Mouse (Mus musculus) limb, embryonic 13.5 days (tissue): Measurements from ENCODE around the gene Syn2. TPM values are rescaled to one million over a fixed set of nuclear protein-coding genes. Genes with fewer than 3 reads are reported as not detected.
A peak's percentile ranks its signal among the peaks of the same experiment; 100 is the strongest.

ENCODE experiments used
- ATAC-seq: fragments of 200-750 bp; cut with Nextera tagmentation; 2 replicates; pipeline ENCODE4 v1.8.0; 2017; ENCODE audit warnings: low read depth, moderate number of reproducible peaks, moderate TSS enrichment; ENCODE audit not compliant: low FRiP score
- H3K27ac ChIP-seq: fragments of 300-500 bp; sonication (generic); 2 replicates; pipeline ENCODE4 v1.5.1; 2015; ENCODE audit warnings: inconsistent platforms, mild to moderate bottlenecking, moderate library complexity
- H3K27me3 ChIP-seq: fragments of 300-500 bp; sonication (generic); 2 replicates; pipeline ENCODE4 v1.6.1; 2015; ENCODE audit warnings: mild to moderate bottlenecking, inconsistent platforms
- H3K36me3 ChIP-seq: fragments of 300-500 bp; sonication (generic); 2 replicates; pipeline ENCODE4 v1.6.1; 2015; ENCODE audit warnings: inconsistent platforms, mild to moderate bottlenecking, moderate library complexity
- H3K4me1 ChIP-seq: fragments of 300-500 bp; sonication (generic); 2 replicates; pipeline ENCODE4 v1.6.1; 2015; ENCODE audit warnings: inconsistent platforms
- H3K4me2 ChIP-seq: fragments of 300-500 bp; sonication (generic); replicated peaks from 2 replicates; pipeline ENCODE4 v1.6.1; 2015; ENCODE audit warnings: inconsistent platforms, mild to moderate bottlenecking, moderate library complexity
- H3K4me3 ChIP-seq: fragments of 300-500 bp; sonication (generic); 2 replicates; pipeline ENCODE4 v1.5.1; 2015; ENCODE audit warnings: moderate library complexity, mild to moderate bottlenecking, inconsistent platforms
- H3K9ac ChIP-seq: fragments of 300-500 bp; sonication (generic); 2 replicates; pipeline ENCODE4 v1.6.1; 2015; ENCODE audit warnings: mild to moderate bottlenecking, inconsistent platforms
- H3K9me3 ChIP-seq: fragments of 300-500 bp; sonication (generic); 2 replicates; pipeline ENCODE4 v1.6.1; 2016; ENCODE audit warnings: inconsistent platforms
- WGBS: fragments of 180-500 bp; shearing (Covaris S2); methylation state at CpG from one replicate; pipeline ENCODE4 v1.1.7; 2015; 5-methylcytosine and 5-hydroxymethylcytosine counted together
- polyA plus RNA-seq: library from polyadenylated mRNA; unstranded; fragments of >200 nt; fragmentation: Nextera tagmentation; extraction: Ambion mirVana; gene quantifications from 2 replicates; pipeline ENCODE4 v1.2.1, GENCODE M21; 2015

Gene Syn2
- polyA plus RNA-seq: 0.79 and 1.1 TPM in 2 replicates

DNA sequence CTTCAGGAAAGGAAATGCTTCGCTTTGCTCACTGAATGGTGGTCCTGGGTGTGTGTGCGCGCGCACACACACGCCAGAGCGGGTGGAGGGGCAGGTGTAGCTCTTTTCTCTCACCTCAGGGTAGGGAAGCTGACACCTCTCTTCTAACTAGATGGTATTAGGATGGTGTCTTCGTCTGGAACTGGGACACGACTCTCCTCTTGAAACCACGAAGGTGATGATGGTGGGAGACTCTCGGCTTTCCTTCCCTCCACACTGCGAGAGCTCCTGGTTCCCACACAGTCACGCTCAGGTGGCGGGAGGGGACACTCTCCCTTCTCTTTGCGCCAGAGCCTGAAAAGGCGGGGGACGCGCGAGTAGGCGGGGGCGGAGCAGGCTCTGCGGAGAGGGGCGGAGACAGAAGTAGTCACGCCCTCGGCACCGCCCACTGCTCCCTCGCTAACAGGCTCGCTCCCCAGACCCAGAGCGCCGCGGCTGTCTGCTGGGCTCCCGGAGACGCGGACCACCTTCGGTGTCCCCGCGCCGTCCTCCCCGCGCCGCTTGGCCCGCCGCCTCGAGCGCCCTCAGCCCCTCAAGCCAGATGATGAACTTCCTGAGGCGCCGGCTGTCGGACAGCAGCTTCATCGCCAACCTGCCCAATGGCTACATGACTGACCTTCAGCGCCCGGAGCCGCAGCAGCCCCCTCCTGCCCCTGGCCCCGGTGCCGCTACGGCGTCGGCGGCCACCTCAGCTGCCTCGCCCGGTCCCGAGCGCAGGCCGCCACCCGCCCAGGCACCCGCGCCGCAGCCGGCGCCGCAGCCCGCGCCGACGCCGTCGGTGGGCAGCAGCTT is at the start of gene Syn2:
Gene Syn2, plus strand, starts transcription at position 402 of the 831 bp plus-strand sequence.
- H3K9ac ChIP-seq: peak within 1 kb of the TSS; percentile 67
- H3K27ac ChIP-seq: no peak within 1 kb of the TSS
- H3K9me3 ChIP-seq: no peaks in the 10 kb centered on the region; the same call in 1 of the 2 replicates
- peak within 1 kb of the TSS; percentile 90 for H3K4me2 ChIP-seq
- H3K4me1 ChIP-seq: peaks cover 10% of the 10 kb centered on the region; the same call in 1 of the 2 replicates
- H3K36me3 ChIP-seq: no peaks in the 10 kb centered on the region
- H3K4me3 ChIP-seq: peak within 1 kb of the TSS; percentile 64
- WGBS: under 1% methylated on average over 73 of the region's 75 CpGs
- H3K27me3 ChIP-seq: peaks cover 57% of the 10 kb centered on the region
- peak; percentile 94 for ATAC-seq

DNA sequence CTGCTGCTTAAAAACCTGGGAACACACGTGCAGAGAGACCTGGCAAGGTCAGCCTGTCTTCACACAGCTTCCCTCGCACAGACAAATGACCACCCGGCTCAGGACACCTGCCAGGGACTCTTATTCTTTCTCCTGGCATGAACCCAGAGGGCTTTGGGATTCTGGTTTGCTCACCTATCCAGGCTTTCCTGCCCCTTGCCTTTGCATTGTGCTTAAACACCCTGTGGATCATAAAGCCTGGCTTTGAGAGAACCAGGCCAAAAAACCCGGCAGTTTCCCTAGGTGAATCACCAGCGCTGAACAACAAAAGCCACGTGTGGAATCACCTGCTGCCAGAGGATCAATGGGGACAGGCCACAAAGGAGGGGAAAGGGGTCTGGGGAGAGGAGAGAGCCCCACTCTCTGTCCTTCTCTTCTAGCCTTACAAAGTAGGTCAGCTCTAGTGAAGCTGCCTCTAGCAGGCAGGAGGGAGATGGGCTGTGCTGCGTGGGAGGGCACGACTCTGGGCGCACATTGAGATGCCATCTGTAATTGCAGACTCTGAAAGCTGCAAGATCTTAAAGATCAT is 49.3 kb upstream of the Syn2 start:
- no peaks in the 10 kb centered on the region for H3K9me3 ChIP-seq

DNA sequence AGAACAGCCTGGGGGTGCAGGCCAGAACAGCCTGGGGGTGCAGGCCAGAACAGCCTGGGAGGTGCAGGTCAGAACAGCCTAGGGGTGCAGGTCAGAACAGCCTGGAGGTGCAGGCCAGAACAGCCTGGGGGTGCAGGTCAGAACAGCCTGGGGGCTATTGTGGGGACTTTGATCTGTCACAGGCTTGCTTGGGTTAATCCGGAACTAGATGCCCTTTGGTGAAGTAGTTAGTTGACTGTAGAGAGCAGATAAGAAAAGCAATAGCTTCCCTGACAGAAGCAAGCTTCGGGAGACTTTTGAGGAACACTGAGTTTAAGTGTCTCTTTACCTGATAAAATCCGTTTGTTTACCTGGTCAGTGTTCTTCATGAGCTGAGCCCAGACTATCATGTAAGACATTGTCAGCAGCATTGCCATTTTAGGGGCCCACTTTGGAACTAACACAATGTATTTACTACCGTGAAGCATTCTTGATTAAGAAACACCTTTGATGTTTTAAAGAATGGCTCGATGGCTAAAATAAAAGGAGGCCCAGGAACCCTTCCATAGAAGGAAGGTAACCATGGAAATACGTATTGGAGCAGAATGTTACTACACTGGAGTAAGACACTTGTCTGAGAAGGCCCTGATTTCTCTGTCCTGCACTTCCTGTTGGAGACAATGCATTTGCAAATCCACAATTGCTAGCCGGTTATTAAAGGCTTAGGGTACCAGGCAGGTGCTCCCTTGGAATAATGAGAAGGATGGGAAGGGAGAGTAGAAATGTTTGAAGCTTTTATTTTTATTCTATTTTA is 46.2 kb upstream of the Syn2 start:
- H3K36me3 ChIP-seq: no peaks in the 10 kb centered on the region
- H3K27ac ChIP-seq: no peak overlapping the region
- H3K4me2 ChIP-seq: no peak overlapping the region
- H3K4me1 ChIP-seq: no peaks in the 10 kb centered on the region
- no peak for ATAC-seq
- WGBS: 58% methylated on average over 7 of the region's 7 CpGs
- H3K9ac ChIP-seq: no peak overlapping the region
- H3K4me3 ChIP-seq: no peak overlapping the region
- H3K27me3 ChIP-seq: no peaks in the 10 kb centered on the region
- H3K9me3 ChIP-seq: no peaks in the 10 kb centered on the region

More for the DNA sequence above, 49.3 kb upstream of the Syn2 start:
- Histone ChIP-seq H3K4me3 (no peak overlapping the region), H3K27me3 (no peaks in the 10 kb centered on the region), H3K4me1 (no peaks in the 10 kb centered on the region), H3K36me3 (no peaks in the 10 kb centered on the region), H3K27ac (no peak overlapping the region), H3K4me2 (no peak overlapping the region), H3K9ac (no peak overlapping the region)
- no peak for ATAC-seq
- whole genome bisulfite sequencing: 57% methylated on average over 9 of the region's 9 CpGs

DNA sequence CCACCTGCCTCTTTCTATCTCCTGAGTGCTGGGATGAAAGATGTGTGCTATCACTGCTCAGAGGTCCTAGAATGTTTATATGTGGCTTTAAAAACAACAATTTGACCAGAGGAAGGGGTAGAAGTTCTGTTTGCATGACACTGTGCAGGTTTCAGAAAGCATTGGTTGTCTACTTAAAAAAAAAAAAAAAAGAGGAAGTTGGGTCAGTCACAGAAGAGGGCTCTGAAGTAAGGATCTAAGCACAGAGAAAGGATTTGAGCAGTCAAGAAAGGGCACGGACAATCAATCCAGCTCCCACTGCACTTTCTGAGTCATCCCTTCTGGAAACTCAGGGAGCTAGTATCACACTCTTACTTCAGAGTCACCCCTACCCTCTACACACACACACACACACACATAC is 43.0 kb upstream of the Syn2 start:
- no peak overlapping the region for H3K4me2 ChIP-seq
- WGBS: 88% methylated on average over 1 of the region's 1 CpGs

DNA sequence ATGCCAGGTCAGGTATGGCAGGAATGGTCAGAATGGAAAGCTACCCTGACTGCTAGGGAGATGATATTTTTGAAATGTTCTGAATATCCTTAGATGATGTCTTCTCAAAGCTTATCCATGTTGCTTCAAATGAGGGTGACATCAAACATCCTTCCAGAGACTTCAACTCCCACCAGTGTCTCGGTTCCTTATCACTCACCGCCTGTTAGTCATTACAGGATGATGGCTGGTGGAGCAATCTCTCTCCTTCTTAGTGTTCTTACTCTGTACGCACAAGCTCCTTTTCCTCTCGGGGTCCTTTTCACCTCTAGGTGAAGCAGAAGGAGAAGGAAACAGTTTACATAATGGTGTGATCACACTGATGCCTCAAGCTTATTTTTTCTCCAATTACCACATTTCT is 32.2 kb upstream of the Syn2 start:
- H3K27ac ChIP-seq: no peak overlapping the region
- no peaks in the 10 kb centered on the region for H3K9me3 ChIP-seq
- ATAC-seq: no peak
- no peak overlapping the region for H3K4me2 ChIP-seq
- H3K4me1 ChIP-seq: no peaks in the 10 kb centered on the region
- no peaks in the 10 kb centered on the region for H3K36me3 ChIP-seq
- WGBS: 68% methylated on average over 4 of the region's 4 CpGs
- no peak overlapping the region for H3K9ac ChIP-seq
- H3K27me3 ChIP-seq: no peaks in the 10 kb centered on the region
- no peak overlapping the region for H3K4me3 ChIP-seq

More for the DNA sequence above, 43.0 kb upstream of the Syn2 start:
- H3K27ac ChIP-seq: no peak overlapping the region
- H3K9ac ChIP-seq: no peak overlapping the region
- no peaks in the 10 kb centered on the region for H3K9me3 ChIP-seq
- H3K4me1 ChIP-seq: no peaks in the 10 kb centered on the region
- no peaks in the 10 kb centered on the region for H3K27me3 ChIP-seq
- no peaks in the 10 kb centered on the region for H3K36me3 ChIP-seq
- no peak overlapping the region for H3K4me3 ChIP-seq
- no peak for ATAC-seq

DNA sequence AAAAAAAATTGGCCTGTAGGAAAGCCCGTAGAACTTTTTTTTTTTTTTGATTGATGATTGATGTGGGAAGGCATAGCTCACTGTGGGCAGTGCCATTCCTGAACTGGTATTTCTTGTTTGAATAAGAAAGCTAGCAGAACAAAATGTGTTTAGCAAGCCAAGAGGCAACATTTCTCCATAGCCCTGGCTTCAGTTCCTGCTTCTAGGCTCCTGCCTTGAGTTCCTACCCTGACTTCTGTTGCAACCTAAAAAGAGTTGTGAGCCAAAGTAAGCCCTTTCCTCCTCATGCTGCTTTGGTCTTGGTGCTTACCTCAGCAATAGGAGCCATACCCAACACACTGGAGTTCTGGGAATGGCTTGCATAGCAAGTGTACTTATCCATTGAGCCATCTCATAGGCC is 23.3 kb upstream of the Syn2 start:
- no peaks in the 10 kb centered on the region for H3K9me3 ChIP-seq
- no peaks in the 10 kb centered on the region for H3K4me1 ChIP-seq
- no peak overlapping the region for H3K4me2 ChIP-seq
- ATAC-seq: no peak
- H3K9ac ChIP-seq: no peak overlapping the region
- no peak overlapping the region for H3K4me3 ChIP-seq
- WGBS: 88% methylated on average over 1 of the region's 1 CpGs
- no peak overlapping the region for H3K27ac ChIP-seq
- H3K36me3 ChIP-seq: no peaks in the 10 kb centered on the region
- H3K27me3 ChIP-seq: no peaks in the 10 kb centered on the region

DNA sequence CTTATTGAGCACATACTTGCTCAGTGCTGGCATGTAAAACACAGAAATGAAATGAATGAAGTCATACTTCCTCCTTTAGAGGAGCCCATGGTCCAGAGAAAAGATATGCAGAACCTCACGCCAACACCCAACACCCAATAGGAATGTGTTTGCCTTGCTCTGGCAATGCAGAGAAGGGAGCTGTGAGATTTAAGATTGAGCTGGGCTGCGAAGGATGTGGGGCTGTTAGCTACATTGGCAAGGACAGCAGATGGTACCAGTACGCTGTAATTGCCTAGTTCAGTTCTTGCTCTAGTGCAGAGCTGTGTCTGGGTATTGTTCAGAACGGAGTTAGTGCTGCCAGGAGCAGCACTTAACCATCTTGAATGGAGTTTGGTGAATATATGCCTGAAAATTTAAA is 12.5 kb upstream of the Syn2 start:
- Histone ChIP-seq H3K9me3 (no peaks in the 10 kb centered on the region), H3K9ac (no peak overlapping the region), H3K4me2 (no peak overlapping the region), H3K27me3 (no peaks in the 10 kb centered on the region; the same call in 1 of the 2 replicates), H3K4me1 (peaks cover 12% of the 10 kb centered on the region; the same call in 1 of the 2 replicates), H3K27ac (no peak overlapping the region), H3K36me3 (no peaks in the 10 kb centered on the region), H3K4me3 (no peak overlapping the region)
- no peak for ATAC-seq
- WGBS: 83% methylated on average over 4 of the region's 4 CpGs

DNA sequence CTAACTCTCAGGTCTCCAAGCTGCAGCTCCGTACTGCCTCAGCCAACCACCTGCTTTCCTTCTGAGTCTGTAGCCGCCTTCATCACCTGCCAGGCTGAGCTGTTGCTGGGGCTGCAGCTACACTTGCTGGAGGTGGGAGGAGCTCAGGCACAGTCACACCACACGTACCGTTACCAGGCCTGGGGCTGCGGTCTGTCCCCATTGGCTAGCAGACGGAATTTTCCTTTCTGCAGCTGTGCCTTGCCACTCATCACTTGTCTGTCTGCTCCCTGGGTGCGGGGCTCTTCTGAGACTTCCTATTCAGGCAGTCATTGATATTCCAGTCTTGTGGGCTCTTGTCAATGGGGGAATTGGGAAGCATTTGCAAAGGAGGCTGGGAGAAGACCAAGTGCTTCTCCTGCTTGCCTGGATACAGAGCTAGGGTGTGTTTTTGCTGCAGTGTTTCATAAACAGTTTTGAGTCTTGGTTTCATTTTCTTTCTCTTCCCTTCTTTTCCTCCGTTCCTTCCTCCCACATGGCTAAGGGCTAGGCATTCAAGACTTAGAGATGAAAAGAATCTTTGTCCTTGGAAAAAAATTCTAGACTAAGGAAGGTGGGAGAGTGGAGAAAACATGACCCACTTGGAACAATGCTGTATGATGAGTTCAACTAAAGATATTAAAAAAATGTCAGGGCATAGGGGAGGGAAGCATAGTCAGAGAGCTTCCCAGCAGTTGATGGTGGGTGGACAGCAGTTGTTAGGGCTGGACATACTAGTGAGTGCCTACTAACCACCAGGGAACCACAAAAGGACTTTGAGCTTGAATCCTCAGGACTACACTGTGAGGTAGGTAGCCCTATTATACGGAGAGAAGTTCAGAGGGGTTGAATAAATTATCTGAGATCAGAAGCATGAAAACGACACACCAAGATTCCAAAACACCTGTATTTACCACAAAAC is 11.2 kb upstream of the Syn2 start:
- H3K4me2 ChIP-seq: peak overlapping the region; percentile 35

DNA sequence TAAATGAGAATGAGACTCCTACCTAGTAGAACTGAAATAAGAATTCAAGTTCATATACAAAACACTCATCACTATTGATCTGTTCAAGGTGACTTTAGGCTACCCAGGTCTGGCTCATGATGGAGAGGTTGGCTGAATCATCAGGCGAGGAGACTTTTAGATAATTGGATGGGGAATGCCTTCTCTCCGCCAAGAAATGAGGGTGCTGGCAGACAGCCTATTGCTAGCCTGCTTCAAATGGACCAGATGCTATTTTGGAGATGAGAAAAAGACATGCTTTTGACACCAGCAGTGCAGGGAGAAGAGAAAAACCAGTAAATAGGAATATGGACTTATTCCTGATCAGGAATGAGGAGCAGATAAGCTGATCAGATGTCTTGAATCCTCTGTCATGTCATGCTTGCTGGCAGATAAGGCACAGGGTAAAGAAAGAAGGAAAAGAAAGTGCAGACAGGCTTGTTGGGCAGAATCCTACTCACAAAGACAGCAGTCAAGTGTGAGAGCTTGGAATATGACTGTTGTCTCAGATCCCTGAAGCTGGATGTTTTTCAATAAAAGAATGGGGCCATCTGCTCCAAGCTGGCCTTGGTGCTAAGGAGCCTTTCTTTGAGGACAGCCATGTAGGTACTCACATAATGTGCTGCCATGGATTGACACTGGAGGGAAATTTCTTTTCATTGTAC is 9.9 kb upstream of the Syn2 start:
- ATAC-seq: no peak

More for the DNA sequence above, 11.2 kb upstream of the Syn2 start:
- Histone ChIP-seq H3K36me3 (no peaks in the 10 kb centered on the region), H3K4me3 (no peak overlapping the region), H3K27me3 (no peaks in the 10 kb centered on the region; the same call in 1 of the 2 replicates), H3K4me1 (peaks cover 15% of the 10 kb centered on the region; the same call in 1 of the 2 replicates), H3K9me3 (no peaks in the 10 kb centered on the region), H3K27ac (no peak overlapping the region), H3K9ac (no peak overlapping the region)
- ATAC-seq: peak; percentile 73; the same call in 1 of the 2 replicates
- 22% methylated on average over 10 of the region's 10 CpGs for WGBS

DNA sequence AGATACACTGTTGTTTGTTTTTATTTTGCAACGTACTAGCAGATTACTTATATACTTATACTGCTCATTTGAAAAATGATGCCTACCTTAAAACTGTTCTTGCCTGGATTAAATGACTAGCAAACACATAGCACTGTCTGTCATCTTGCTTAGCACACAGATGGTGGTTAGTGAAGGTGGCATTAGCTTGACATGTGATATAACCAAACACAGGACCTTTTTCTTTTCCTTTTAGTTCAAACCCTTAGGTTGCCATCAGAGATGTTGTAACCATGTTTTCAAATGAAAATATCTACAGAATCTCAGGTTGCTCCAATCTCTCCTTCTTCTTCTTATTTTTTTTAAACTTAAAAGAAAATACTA is 9.4 kb upstream of the Syn2 start:
- 74% methylated on average over 1 of the region's 1 CpGs for WGBS
- Histone ChIP-seq H3K36me3 (no peaks in the 10 kb centered on the region), H3K27ac (no peak overlapping the region), H3K27me3 (no peaks in the 10 kb centered on the region; the same call in 1 of the 2 replicates), H3K4me2 (no peak overlapping the region), H3K9ac (no peak overlapping the region), H3K9me3 (no peaks in the 10 kb centered on the region), H3K4me3 (no peak overlapping the region), H3K4me1 (peaks cover 15% of the 10 kb centered on the region; the same call in 1 of the 2 replicates)
- no peak for ATAC-seq

More for the DNA sequence above, 9.9 kb upstream of the Syn2 start:
- H3K4me1 ChIP-seq: peaks cover 15% of the 10 kb centered on the region; the same call in 1 of the 2 replicates
- H3K9ac ChIP-seq: no peak overlapping the region
- H3K9me3 ChIP-seq: no peaks in the 10 kb centered on the region
- H3K27me3 ChIP-seq: no peaks in the 10 kb centered on the region; the same call in 1 of the 2 replicates
- no peak overlapping the region for H3K4me3 ChIP-seq
- 72% methylated on average over 2 of the region's 2 CpGs for WGBS
- no peak overlapping the region for H3K27ac ChIP-seq
- H3K4me2 ChIP-seq: no peak overlapping the region
- H3K36me3 ChIP-seq: no peaks in the 10 kb centered on the region
